Mouse (Mus musculus): ENCODE data around the gene 1700001O22Rik. TPM values are rescaled to one million over a fixed set of nuclear protein-coding genes. Genes with fewer than 3 reads are reported as not detected.

The 1700001O22Rik gene
- polyA plus RNA-seq, 1 experiment, result 0.12 TPM

- Histone ChIP-seq H3K27me3 (ENCODE audit: control insufficient read depth, insufficient read depth, insufficient read length) (peaks cover 8% of the 10 kb centered on the region), H3K36me3 (ENCODE audit: control insufficient read depth, insufficient read depth) (no peaks in the 10 kb centered on the region), H3ac (ENCODE audit: control insufficient read depth, insufficient read length) (no peak overlapping the region), H3K4me3 (peak overlapping the region; percentile 22), H3K4me2 (ENCODE audit: low read depth) (peak overlapping the region; percentile 98), H3K79me2 (ENCODE audit: control insufficient read depth, insufficient read depth) (no peaks in the 10 kb centered on the region)
- TF ChIP-seq SRF (IDR thresholded peaks at IDR 0.05; ENCODE audit: control insufficient read depth, insufficient read length, low read depth) (peak; percentile 23), MYOG (IDR thresholded peaks at IDR 0.05; ENCODE audit: control insufficient read depth in 1 of 3, insufficient read depth in 1 of 3, insufficient read length in 2 of 3, low read depth in 2 of 3) (no peak), POLR2A (IDR thresholded peaks at IDR 0.05; ENCODE audit: insufficient read length, low read depth) (peak; percentile 62), POLR2AphosphoS2 (IDR thresholded peaks at IDR 0.05; ENCODE audit: insufficient read length, low read depth) (peak; percentile 60)
These were observed 7.1 kb downstream of the 1700001O22Rik start for GRCm38 (mm10) chr2:30796382-30796781.

GRCm38 (mm10) chr2:30795889-30796275, 7.6 kb downstream of the 1700001O22Rik start:
- TF ChIP-seq MYOD1 (IDR thresholded peaks at IDR 0.05; ENCODE audit: control insufficient read depth in 1 of 3, insufficient read length in 2 of 3, low read depth in 2 of 3) (peak in 1 of 3 experiments; percentile 73), CEBPB (IDR thresholded peaks at IDR 0.05; ENCODE audit: insufficient read depth, poor library complexity, severe bottlenecking) (no peak), REST (IDR thresholded peaks at IDR 0.05; ENCODE audit: insufficient read depth, insufficient read length) (no peak)
- Histone ChIP-seq H3K79me2 (ENCODE audit: control insufficient read depth, insufficient read depth) (no peaks in the 10 kb centered on the region), H3K4me2 (ENCODE audit: low read depth) (peak overlapping the region; percentile 98), H3K27me3 (ENCODE audit: control insufficient read depth, insufficient read depth, insufficient read length) (peaks cover 3% of the 10 kb centered on the region), H3K36me3 (ENCODE audit: control insufficient read depth, insufficient read depth) (no peaks in the 10 kb centered on the region), H3K4me3 (peak overlapping the region; percentile 22), H3ac (ENCODE audit: control insufficient read depth, insufficient read length) (no peak overlapping the region)

- Histone ChIP-seq H3ac (ENCODE audit: control insufficient read depth, insufficient read length) (peak overlapping the region; percentile 16), H3K4me2 (ENCODE audit: low read depth) (peak overlapping the region; percentile 98), H3K36me3 (ENCODE audit: control insufficient read depth, insufficient read depth) (no peaks in the 10 kb centered on the region), H3K27me3 (ENCODE audit: control insufficient read depth, insufficient read depth, insufficient read length) (no peaks in the 10 kb centered on the region), H3K4me3 (peak overlapping the region; percentile 22), H3K79me2 (ENCODE audit: control insufficient read depth, insufficient read depth) (no peaks in the 10 kb centered on the region)
- TF ChIP-seq POLR2AphosphoS2 (IDR thresholded peaks at IDR 0.05; ENCODE audit: insufficient read length, low read depth) (no peak), MYOD1 (IDR thresholded peaks at IDR 0.05; ENCODE audit: control insufficient read depth in 1 of 3, insufficient read length in 2 of 3, low read depth in 2 of 3) (no peak), TCF3 (IDR thresholded peaks at IDR 0.05; ENCODE audit: insufficient read length, low read depth) (no peak), MYOG (IDR thresholded peaks at IDR 0.05; ENCODE audit: control insufficient read depth in 1 of 3, insufficient read depth in 1 of 3, insufficient read length in 2 of 3, low read depth in 2 of 3) (peak in 2 of 3 experiments; percentile 17 to 39), USF1 (IDR thresholded peaks at IDR 0.05; ENCODE audit: low read depth) (no peak)
These were observed 8.1 kb downstream of the 1700001O22Rik start for GRCm38 (mm10) chr2:30795271-30795888.

- TF ChIP-seq POLR2AphosphoS2 (IDR thresholded peaks at IDR 0.05; ENCODE audit: insufficient read length, low read depth) (peak; percentile 34), POLR2A (IDR thresholded peaks at IDR 0.05; ENCODE audit: insufficient read length, low read depth) (peak; percentile 19), MAX (IDR thresholded peaks at IDR 0.05; ENCODE audit: low read depth) (no peak), REST (IDR thresholded peaks at IDR 0.05; ENCODE audit: insufficient read depth, insufficient read length) (no peak), MYOD1 (IDR thresholded peaks at IDR 0.05; ENCODE audit: control insufficient read depth in 1 of 3, insufficient read length in 2 of 3, low read depth in 2 of 3) (peak in 1 of 3 experiments; percentile 45), SRF (IDR thresholded peaks at IDR 0.05; ENCODE audit: control insufficient read depth, insufficient read length, low read depth) (peak; percentile 7), CEBPB (IDR thresholded peaks at IDR 0.05; ENCODE audit: insufficient read depth, poor library complexity, severe bottlenecking) (no peak), MYOG (IDR thresholded peaks at IDR 0.05; ENCODE audit: control insufficient read depth in 1 of 3, insufficient read depth in 1 of 3, insufficient read length in 2 of 3, low read depth in 2 of 3) (peak in 1 of 3 experiments; percentile 53)
- H3K27me3 ChIP-seq (ENCODE audit: control insufficient read depth, insufficient read depth, insufficient read length), result no peaks in the 10 kb centered on the region
- H3K4me2 ChIP-seq (ENCODE audit: low read depth), result peak overlapping the region; percentile 98
- no peaks in the 10 kb centered on the region for H3K36me3 ChIP-seq (ENCODE audit: control insufficient read depth, insufficient read depth)
- peak overlapping the region; percentile 22 for H3K4me3 ChIP-seq
- H3K79me2 ChIP-seq (ENCODE audit: control insufficient read depth, insufficient read depth), result no peaks in the 10 kb centered on the region
- peak overlapping the region; percentile 16 for H3ac ChIP-seq (ENCODE audit: control insufficient read depth, insufficient read length)
These were observed 9.0 kb downstream of the 1700001O22Rik start for GRCm38 (mm10) chr2:30794179-30795108.

GRCm38 (mm10) chr2:30792061-30792460, 11.4 kb downstream of the 1700001O22Rik start:
- no peak for TF ChIP-seq REST (IDR thresholded peaks at IDR 0.05; ENCODE audit: insufficient read depth, insufficient read length)
- TF ChIP-seq POLR2AphosphoS2 (IDR thresholded peaks at IDR 0.05; ENCODE audit: insufficient read length, low read depth), result no peak
- no peak for TF ChIP-seq SRF (IDR thresholded peaks at IDR 0.05; ENCODE audit: control insufficient read depth, insufficient read length, low read depth)
- TF ChIP-seq MYOD1 (IDR thresholded peaks at IDR 0.05; ENCODE audit: control insufficient read depth in 1 of 3, insufficient read length in 2 of 3, low read depth in 2 of 3), result no peak
- no peak for TF ChIP-seq MYOG (IDR thresholded peaks at IDR 0.05; ENCODE audit: control insufficient read depth in 1 of 3, insufficient read depth in 1 of 3, insufficient read length in 2 of 3, low read depth in 2 of 3)
- TF ChIP-seq POLR2A (IDR thresholded peaks at IDR 0.05; ENCODE audit: insufficient read length, low read depth), result no peak
- TF ChIP-seq TCF12 (IDR thresholded peaks at IDR 0.05; ENCODE audit: insufficient read depth, poor library complexity, severe bottlenecking), result no peak
- TF ChIP-seq USF1 (IDR thresholded peaks at IDR 0.05; ENCODE audit: low read depth), result no peak
- no peak for TF ChIP-seq CEBPB (IDR thresholded peaks at IDR 0.05; ENCODE audit: insufficient read depth, poor library complexity, severe bottlenecking)
- TF ChIP-seq E2F4 (IDR thresholded peaks at IDR 0.05; ENCODE audit: insufficient read depth), result no peak
- TF ChIP-seq MAX (IDR thresholded peaks at IDR 0.05; ENCODE audit: low read depth), result no peak
- TF ChIP-seq TCF3 (IDR thresholded peaks at IDR 0.05; ENCODE audit: insufficient read length, low read depth), result no peak
- Histone ChIP-seq H3K4me2 (ENCODE audit: low read depth) (no peak overlapping the region), H3K4me3 (no peak overlapping the region), H3K27me3 (ENCODE audit: control insufficient read depth, insufficient read depth, insufficient read length) (no peaks in the 10 kb centered on the region), H3K36me3 (ENCODE audit: control insufficient read depth, insufficient read depth) (no peaks in the 10 kb centered on the region), H3K79me2 (ENCODE audit: control insufficient read depth, insufficient read depth) (no peaks in the 10 kb centered on the region), H3ac (ENCODE audit: control insufficient read depth, insufficient read length) (no peak overlapping the region)

Data from myocyte (in vitro differentiated cells).